Mouse (Mus musculus) neural tube, embryonic 13.5 days (tissue): Measurements from ENCODE around the gene Yes1. TPM values are rescaled to one million over a fixed set of nuclear protein-coding genes. Genes with fewer than 3 reads are reported as not detected.
"Not testable (repeated sequence)": the region's sequence is repeated elsewhere in the genome, so short reads cannot be mapped to it uniquely, and the experiment has no call there.

Experiments
- ATAC-seq: fragments of 200-750 bp; cut with Nextera tagmentation; 2 replicates; pipeline ENCODE4 v1.8.0; 2017; ENCODE audit warnings: low read depth, mild to moderate bottlenecking, moderate TSS enrichment, moderate library complexity
- H3K27ac ChIP-seq: fragments of 300-500 bp; sonication (generic); replicated peaks from 2 replicates; pipeline ENCODE4 v1.5.1; 2015; ENCODE audit warnings: moderate library complexity, mild to moderate bottlenecking, inconsistent platforms
- H3K27me3 ChIP-seq: fragments of 300-500 bp; sonication (generic); 2 replicates; pipeline ENCODE4 v1.6.1; 2015; ENCODE audit warnings: mild to moderate bottlenecking, inconsistent platforms
- H3K36me3 ChIP-seq: fragments of 300-500 bp; sonication (generic); 2 replicates; pipeline ENCODE4 v1.6.1; 2015; ENCODE audit warnings: mild to moderate bottlenecking, inconsistent platforms
- H3K4me1 ChIP-seq: fragments of 300-500 bp; sonication (generic); replicated peaks from 2 replicates; pipeline ENCODE4 v1.6.1; 2015; ENCODE audit warnings: inconsistent platforms
- H3K4me2 ChIP-seq: fragments of 300-500 bp; sonication (generic); 2 replicates; pipeline ENCODE4 v1.6.1; 2015; ENCODE audit warnings: inconsistent platforms, mild to moderate bottlenecking, moderate library complexity
- H3K4me3 ChIP-seq: fragments of 300-500 bp; sonication (generic); 2 replicates; pipeline ENCODE4 v1.5.1; 2015; ENCODE audit warnings: mild to moderate bottlenecking, inconsistent platforms
- H3K9ac ChIP-seq: fragments of 300-500 bp; sonication (generic); 2 replicates; pipeline ENCODE4 v1.6.1; 2015; ENCODE audit warnings: moderate library complexity, mild to moderate bottlenecking, inconsistent platforms
- H3K9me3 ChIP-seq: fragments of 300-500 bp; sonication (generic); 2 replicates; pipeline ENCODE4 v1.6.1; 2016; ENCODE audit warnings: inconsistent platforms
- WGBS: fragments of 180-500 bp; shearing (Covaris S2); methylation state at CpG from one replicate; pipeline ENCODE4 v1.1.7; 2015; 5-methylcytosine and 5-hydroxymethylcytosine counted together
- polyA plus RNA-seq: library from polyadenylated mRNA; unstranded; fragments of >200 nt; fragmentation: Nextera tagmentation; extraction: Ambion mirVana; gene quantifications from 2 replicates; pipeline ENCODE4 v1.2.1, GENCODE M21; 2015

Gene Yes1
- polyA plus RNA-seq, 1 experiment from 2014 or later: 22.7 TPM

- Histone ChIP-seq H3K4me2 (peak overlapping the region; percentile 89), H3K27ac (no peak overlapping the region), H3K9ac (peak overlapping the region; percentile 82), H3K9me3 (no peaks in the 10 kb centered on the region), H3K36me3 (no peaks in the 10 kb centered on the region), H3K4me3 (peak overlapping the region; percentile 77), H3K4me1 (peaks cover 14% of the 10 kb centered on the region), H3K27me3 (no peaks in the 10 kb centered on the region)
- 72% methylated on average over 4 of the region's 4 CpGs for WGBS
- ATAC-seq: no peak
These were observed 101.5 kb downstream of the Yes1 start for GRCm38 (mm10) chr5:32712221-32713041.

- no peak for ATAC-seq
- H3K36me3 ChIP-seq: no peaks in the 10 kb centered on the region
- H3K4me3 ChIP-seq: peak overlapping the region; percentile 77
- 18% methylated on average over 2 of the region's 2 CpGs for WGBS
- no peaks in the 10 kb centered on the region for H3K9me3 ChIP-seq
- H3K4me1 ChIP-seq: peaks cover 14% of the 10 kb centered on the region
- peak overlapping the region; percentile 89 for H3K4me2 ChIP-seq
- peak overlapping the region; percentile 91 for H3K27ac ChIP-seq
- H3K27me3 ChIP-seq: no peaks in the 10 kb centered on the region
- H3K9ac ChIP-seq: peak overlapping the region; percentile 82
These were observed 102.2 kb downstream of the Yes1 start for GRCm38 (mm10) chr5:32713042-32713702.

GRCm38 (mm10) chr5:32713703-32714467, 102.9 kb downstream of the Yes1 start:
- Histone ChIP-seq H3K27ac (peak overlapping the region; percentile 91), H3K4me1 (peaks cover 14% of the 10 kb centered on the region), H3K27me3 (no peaks in the 10 kb centered on the region), H3K4me2 (peak overlapping the region; percentile 89), H3K9ac (peak overlapping the region; percentile 82), H3K9me3 (no peaks in the 10 kb centered on the region), H3K36me3 (no peaks in the 10 kb centered on the region), H3K4me3 (peak overlapping the region; percentile 77)
- peak; percentile 99 for ATAC-seq
- under 1% methylated on average over 55 of the region's 55 CpGs for WGBS

- H3K4me2 ChIP-seq: no peak overlapping the region
- H3K27ac ChIP-seq: no peak overlapping the region
- no peaks in the 10 kb centered on the region for H3K9me3 ChIP-seq
- peaks cover 8% of the 10 kb centered on the region for H3K4me1 ChIP-seq
- 50% methylated on average over 1 of the region's 1 CpGs for WGBS
- H3K27me3 ChIP-seq: no peaks in the 10 kb centered on the region
- no peak for ATAC-seq
- H3K4me3 ChIP-seq: no peak overlapping the region
- H3K36me3 ChIP-seq: no peaks in the 10 kb centered on the region
- H3K9ac ChIP-seq: no peak overlapping the region
These were observed 106.8 kb downstream of the Yes1 start for GRCm38 (mm10) chr5:32717726-32718125.

GRCm38 (mm10) chr5:32718916-32719315, 107.9 kb downstream of the Yes1 start:
- Histone ChIP-seq H3K9ac (no peak overlapping the region), H3K27me3 (no peaks in the 10 kb centered on the region), H3K36me3 (no peaks in the 10 kb centered on the region), H3K9me3 (no peaks in the 10 kb centered on the region), H3K4me2 (no peak overlapping the region), H3K4me1 (no peaks in the 10 kb centered on the region), H3K4me3 (no peak overlapping the region), H3K27ac (no peak overlapping the region)
- ATAC-seq: no peak
- 59% methylated on average over 6 of the region's 6 CpGs for WGBS

GRCm38 (mm10) chr5:32720416-32720815, 109.4 kb downstream of the Yes1 start:
- WGBS: 79% methylated on average over 9 of the region's 9 CpGs
- H3K4me3 ChIP-seq: no peak overlapping the region
- no peak overlapping the region for H3K4me2 ChIP-seq
- no peaks in the 10 kb centered on the region for H3K36me3 ChIP-seq
- H3K9ac ChIP-seq: no peak overlapping the region
- H3K27me3 ChIP-seq: no peaks in the 10 kb centered on the region
- no peaks in the 10 kb centered on the region for H3K4me1 ChIP-seq
- no peak for ATAC-seq
- no peak overlapping the region for H3K27ac ChIP-seq
- H3K9me3 ChIP-seq: no peaks in the 10 kb centered on the region

- Histone ChIP-seq H3K9me3 (no peaks in the 10 kb centered on the region), H3K4me1 (no peaks in the 10 kb centered on the region), H3K4me2 (no peak overlapping the region), H3K27me3 (no peaks in the 10 kb centered on the region), H3K36me3 (no peaks in the 10 kb centered on the region), H3K9ac (no peak overlapping the region), H3K4me3 (no peak overlapping the region), H3K27ac (no peak overlapping the region)
- no peak for ATAC-seq
- WGBS: 68% methylated on average over 3 of the region's 3 CpGs
These were observed 110.3 kb downstream of the Yes1 start for GRCm38 (mm10) chr5:32721316-32721715.

- Histone ChIP-seq H3K36me3 (no peaks in the 10 kb centered on the region), H3K4me1 (no peaks in the 10 kb centered on the region), H3K27ac (no peak overlapping the region), H3K4me3 (no peak overlapping the region), H3K27me3 (no peaks in the 10 kb centered on the region), H3K4me2 (no peak overlapping the region), H3K9me3 (no peaks in the 10 kb centered on the region), H3K9ac (no peak overlapping the region)
- 59% methylated on average over 7 of the region's 7 CpGs for WGBS
- ATAC-seq: no peak
These were observed 111.3 kb downstream of the Yes1 start for GRCm38 (mm10) chr5:32722263-32722662.

- H3K36me3 ChIP-seq, ATAC-seq, H3K9ac ChIP-seq, H3K9me3 ChIP-seq, H3K27me3 ChIP-seq, H3K4me1 ChIP-seq, H3K27ac ChIP-seq, H3K4me2 ChIP-seq, H3K4me3 ChIP-seq: not testable (repeated sequence)
- 85% methylated on average over 8 of the region's 8 CpGs for WGBS
These were observed 111.7 kb downstream of the Yes1 start for GRCm38 (mm10) chr5:32722711-32723110.

- H3K9me3 ChIP-seq: no peaks in the 10 kb centered on the region
- no peaks in the 10 kb centered on the region for H3K4me1 ChIP-seq
- ATAC-seq: no peak
- WGBS: 89% methylated on average over 7 of the region's 7 CpGs
- H3K9ac ChIP-seq: no peak overlapping the region
- H3K27ac ChIP-seq: no peak overlapping the region
- no peaks in the 10 kb centered on the region for H3K27me3 ChIP-seq
- no peak overlapping the region for H3K4me3 ChIP-seq
- H3K36me3 ChIP-seq: no peaks in the 10 kb centered on the region
- H3K4me2 ChIP-seq: no peak overlapping the region
These were observed 113.0 kb downstream of the Yes1 start for GRCm38 (mm10) chr5:32723981-32724380.

- H3K4me1 ChIP-seq, H3K27ac ChIP-seq, H3K4me3 ChIP-seq, ATAC-seq, H3K9me3 ChIP-seq, H3K9ac ChIP-seq, H3K4me2 ChIP-seq, H3K27me3 ChIP-seq, H3K36me3 ChIP-seq: not testable (repeated sequence)
- 79% methylated on average over 3 of the region's 3 CpGs for WGBS
These were observed 114.4 kb downstream of the Yes1 start for GRCm38 (mm10) chr5:32725397-32725796.

GRCm38 (mm10) chr5:32728300-32728699, 117.3 kb downstream of the Yes1 start:
- Histone ChIP-seq H3K4me2 (no peak overlapping the region), H3K4me3 (no peak overlapping the region), H3K27me3 (no peaks in the 10 kb centered on the region), H3K4me1 (no peaks in the 10 kb centered on the region), H3K9ac (no peak overlapping the region), H3K9me3 (no peaks in the 10 kb centered on the region), H3K27ac (no peak overlapping the region), H3K36me3 (peaks cover 1% of the 10 kb centered on the region)
- 86% methylated on average over 7 of the region's 7 CpGs for WGBS
- no peak for ATAC-seq
